Mouse (Mus musculus) thymus, adult 2 months (tissue): ENCODE data around the gene Atxn7.

Experiments used
- CTCF ChIP-seq: fragments of 200-500 bp; IDR thresholded peaks from 2 replicates; pipeline ENCODE4 v1.5.1; 2012; ENCODE audit warnings: mild to moderate bottlenecking, control low read depth, low read length, moderate library complexity, borderline replicate concordance; ENCODE audit not compliant: control insufficient read depth, poor library complexity, insufficient read depth; ENCODE audit errors: extremely low read depth
- POLR2A ChIP-seq: fragments of 200-500 bp; IDR thresholded peaks from 2 replicates; pipeline ENCODE4 v1.6.1; 2012; ENCODE audit warnings: mild to moderate bottlenecking, low read length, control low read depth, moderate library complexity; ENCODE audit not compliant: control insufficient read depth, poor library complexity, insufficient read depth; ENCODE audit errors: extremely low read depth

DNA sequence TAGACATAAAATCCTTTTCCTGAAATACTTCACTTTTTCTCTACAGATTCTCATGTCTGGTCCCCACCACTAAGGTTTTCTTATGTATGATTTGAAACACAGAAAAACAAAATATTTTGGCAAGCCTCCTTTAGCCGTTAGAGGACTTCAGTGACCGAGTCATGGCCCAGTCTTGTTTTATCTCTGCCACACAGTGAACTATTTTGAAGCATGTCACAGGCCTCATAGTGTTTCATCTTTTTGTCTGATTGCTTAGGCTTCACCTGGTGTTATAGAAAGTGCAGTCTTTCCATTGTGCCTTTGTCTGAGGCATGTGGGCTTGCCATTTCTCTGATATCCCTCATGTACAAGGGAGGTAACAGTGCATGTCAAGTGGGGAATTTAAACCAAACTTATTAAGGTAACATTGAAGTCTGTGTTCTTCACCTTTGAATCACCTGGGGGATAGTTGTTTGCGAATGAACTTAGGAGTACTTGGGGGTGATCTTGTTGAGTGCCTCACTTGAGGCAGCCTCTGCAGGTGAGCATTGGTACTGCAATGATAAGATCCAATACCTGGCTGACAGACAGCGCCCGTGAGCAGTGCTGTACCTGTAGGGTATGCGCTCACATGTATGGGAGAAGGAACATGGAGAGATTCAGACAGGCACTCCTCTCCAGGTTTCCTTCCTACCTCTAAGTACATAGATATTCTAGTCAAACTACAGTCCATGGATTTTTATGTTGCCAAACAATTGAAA is 58.1 kb downstream of the Atxn7 start:
- TF ChIP-seq POLR2A (no peak), CTCF (no peak)
